ENCODE assay signal across 12 mouse cellular contexts in genomic region chr6:143068181-143068915, GRCm38 (mm10). TPM values are rescaled to one million over a fixed set of nuclear protein-coding genes. Genes with fewer than 3 reads are reported as not detected.
DNase-seq lines count a peak whose midpoint lies in the region; ATAC-seq and TF ChIP-seq lines count a peak whose summit lies in the region.
"Had no signal": no experiment of that assay in that cellular context is flagged by ENCODE, and none has a peak within 500 bp of the region (broad histone marks: within the 10 kb centered on the region; RNA-seq: fewer than 3 reads in every experiment).

No protein-coding gene starts in this region.

- H3K36me3 ChIP-seq in heart, embryonic 16.5 days (ENCODE audit: control insufficient read depth, insufficient read depth): peaks cover 7% of the 10 kb centered on the region
- peaks cover 8% of the 10 kb centered on the region for H3K36me3 ChIP-seq in liver, embryonic 14.5 days (replicated peaks; ENCODE audit: control insufficient read depth, insufficient read depth, low read depth)
- 0 out of 2 replicates have a peak, but pooled peaks cover 1% of the 10 kb centered on the region for H3K36me3 ChIP-seq in midbrain, embryonic 15.5 days (replicated peaks)
- H3K36me3 ChIP-seq in midbrain, postnatal 0 days (ENCODE audit: insufficient read depth, low read length): peaks cover 8% of the 10 kb centered on the region

- 0 out of 2 replicates have a peak, but pooled peaks have one; percentile 45 for ATAC-seq in heart, embryonic 16.5 days (replicated peaks; ENCODE audit: extremely low read depth, insufficient read depth, low FRiP score)
- ATAC-seq in CD4-positive, CD25-positive, alpha-beta regulatory T cell, adult 4 months: peak; percentile 79
- ATAC-seq in liver, embryonic 14.5 days (ENCODE audit: insufficient read depth): peak; percentile 97
- ATAC-seq in midbrain, embryonic 15.5 days (replicated peaks): no peak
- ATAC-seq in midbrain, postnatal 0 days (ENCODE audit: low FRiP score): no peak

- H3K4me1 ChIP-seq in heart, embryonic 16.5 days (ENCODE audit: control insufficient read depth, insufficient read depth, low read length): peaks cover 9% of the 10 kb centered on the region; the same call in 1 of the 2 replicates
- H3K4me1 ChIP-seq in liver, embryonic 14.5 days (replicated peaks; ENCODE audit: control insufficient read depth in 2 of 2, insufficient read depth in 2 of 2, low read length in 1 of 2): peaks cover 23 to 38% of the 10 kb centered on the region in 2 experiments
- peaks cover 8% of the 10 kb centered on the region; the same call in 1 of the 2 replicates for H3K4me1 ChIP-seq in midbrain, embryonic 15.5 days
- no peaks in the 10 kb centered on the region for H3K4me1 ChIP-seq in midbrain, postnatal 0 days (ENCODE audit: insufficient read depth, low read length)
- H3K4me1 ChIP-seq: hindbrain, embryonic 12.5 days had no signal

- no peak overlapping the region for H3K9ac ChIP-seq in heart, embryonic 16.5 days (ENCODE audit: low read length)
- peak overlapping the region; percentile 43 for H3K9ac ChIP-seq in liver, embryonic 14.5 days (replicated peaks)
- no peak overlapping the region for H3K9ac ChIP-seq in midbrain, embryonic 15.5 days
- H3K9ac ChIP-seq in midbrain, postnatal 0 days (replicated peaks; ENCODE audit: low read length, poor library complexity, severe bottlenecking): no peak overlapping the region
- H3K9ac ChIP-seq: hindbrain, embryonic 12.5 days had no signal

- TF ChIP-seq EP300 in liver, embryonic 14.5 days (IDR thresholded peaks at IDR 0.05; ENCODE audit: low read depth): peak; percentile 99

- H3K27ac ChIP-seq in heart, embryonic 16.5 days (ENCODE audit: low read length): no peak overlapping the region
- peak overlapping the region; percentile 80 for H3K27ac ChIP-seq in liver, embryonic 14.5 days
- H3K27ac ChIP-seq in midbrain, embryonic 15.5 days: no peak overlapping the region
- no peak overlapping the region for H3K27ac ChIP-seq in midbrain, postnatal 0 days (ENCODE audit: low read depth, low read length)
- H3K27ac ChIP-seq: hindbrain, embryonic 12.5 days had no signal

- intact Hi-C loops in heart, postnatal 10 days (cut with DNase I): no loop called here

- no peak overlapping the region for H3K4me3 ChIP-seq in heart, embryonic 16.5 days (ENCODE audit: low read length)
- peak overlapping the region in 1 of 2 experiments; percentile 11; a peak in 2 of 4 replicates for H3K4me3 ChIP-seq in liver, embryonic 14.5 days (ENCODE audit: insufficient read depth in 1 of 2, low read depth in 2 of 2, low read length in 2 of 2)
- no peak overlapping the region for H3K4me3 ChIP-seq in midbrain, embryonic 15.5 days
- no peak overlapping the region for H3K4me3 ChIP-seq in midbrain, postnatal 0 days (ENCODE audit: low read depth, low read length)
- H3K4me3 ChIP-seq: hindbrain, embryonic 12.5 days had no signal

- TF ChIP-seq CTCF in liver, embryonic 14.5 days (IDR thresholded peaks at IDR 0.05; ENCODE audit: low read depth): no peak
- TF ChIP-seq CTCF in midbrain, postnatal 0 days (IDR thresholded peaks at IDR 0.05): no peak

- no peaks in the 10 kb centered on the region for H3K27me3 ChIP-seq in heart, embryonic 16.5 days (ENCODE audit: control insufficient read depth, insufficient read depth, low read length)
- no peaks in the 10 kb centered on the region for H3K27me3 ChIP-seq in liver, embryonic 14.5 days (ENCODE audit: control insufficient read depth, insufficient read depth, low read length)
- no peaks in the 10 kb centered on the region for H3K27me3 ChIP-seq in midbrain, embryonic 15.5 days (replicated peaks)
- H3K27me3 ChIP-seq in midbrain, postnatal 0 days (ENCODE audit: insufficient read depth, low read length): no peaks in the 10 kb centered on the region
- H3K27me3 ChIP-seq: hindbrain, embryonic 12.5 days had no signal

- WGBS in heart, embryonic 16.5 days: 51% methylated on average over 9 of the region's 9 CpGs
- WGBS in liver, embryonic 14.5 days (ENCODE audit: insufficient replicate concordance): 23% methylated on average over 9 of the region's 9 CpGs
- WGBS in midbrain, embryonic 15.5 days: 82% methylated on average over 9 of the region's 9 CpGs
- WGBS in midbrain, postnatal 0 days: 83% methylated on average over 9 of the region's 9 CpGs

- no peak overlapping the region for H3K4me2 ChIP-seq in heart, embryonic 16.5 days (ENCODE audit: low read depth, low read length)
- H3K4me2 ChIP-seq in liver, embryonic 14.5 days (ENCODE audit: low read depth): peak overlapping the region; percentile 45
- no peak overlapping the region for H3K4me2 ChIP-seq in midbrain, embryonic 15.5 days
- no peak overlapping the region for H3K4me2 ChIP-seq in midbrain, postnatal 0 days (ENCODE audit: low read depth, low read length, poor library complexity, severe bottlenecking)
- H3K4me2 ChIP-seq: hindbrain, embryonic 12.5 days had no signal

- no peaks in the 10 kb centered on the region for H3K9me3 ChIP-seq in heart, embryonic 16.5 days (replicated peaks; ENCODE audit: control insufficient read depth, low read length)
- no peaks in the 10 kb centered on the region for H3K9me3 ChIP-seq in liver, embryonic 14.5 days (ENCODE audit: control insufficient read depth, low read length)
- H3K9me3 ChIP-seq in midbrain, embryonic 15.5 days: no peaks in the 10 kb centered on the region
- H3K9me3 ChIP-seq in midbrain, postnatal 0 days (ENCODE audit: low read length): no peaks in the 10 kb centered on the region
- H3K9me3 ChIP-seq: hindbrain, embryonic 12.5 days had no signal

- DNase-seq in heart, postnatal 10 days: no peak
- DNase-seq in c-Kit-positive CD71-negative TER-119-negative erythroid progenitor cells, embryonic 14.5 days (ENCODE audit: low read depth): peak; percentile 46
- DNase-seq in liver, embryonic 14.5 days (ENCODE audit: low read depth in 3 of 3, low spot score in 3 of 3): peak; percentile 82 to 87 (median 84)
- no peak for DNase-seq in retina, embryonic 14.5 days (ENCODE audit: low spot score)
- no peak for DNase-seq in midbrain, postnatal 0 days (ENCODE audit: low spot score)
- DNase-seq: adrenal gland, adult 2 months; cerebellum, adult 9-10 months; retina, postnatal 1 day had no signal

RNA-seq across cellular contexts. Expression of gene C2cd5, which starts 31.6 kb away (rescaled TPM):
- 19.9 and 23.7 TPM in 2 replicates for polyA plus RNA-seq in heart, embryonic 16.5 days (2015; fragmentation: Nextera tagmentation; extraction: Ambion mirVana)
- 10 to 100 TPM; 23.9 to 27.0 TPM for total RNA-seq in heart, postnatal 10 days (2021)
- polyA plus RNA-seq in CD4-positive, CD25-positive, alpha-beta regulatory T cell, adult 4 months (2017; shearing (Covaris generic)): 100 to 1,000 TPM in 1 of 2 experiments, 10 to 100 TPM in 1; 68.3 to 103 TPM
- polyA plus RNA-seq in liver, embryonic 14.5 days (2012; rRNA removed): 12.2 and 16.5 TPM in 2 replicates
- polyA plus RNA-seq in liver, embryonic 14.5 days (2014; fragmentation: Nextera tagmentation; extraction: Ambion mirVana): 14.1 and 14.4 TPM in 2 replicates
- polyA plus RNA-seq in midbrain, embryonic 15.5 days (2015; fragmentation: Nextera tagmentation; extraction: Ambion mirVana): 46.5 and 51.4 TPM in 2 replicates
- 41.4 and 44.1 TPM in 2 replicates for total RNA-seq in midbrain, postnatal 0 days (2014; rRNA removed)
- 20.1 and 22.9 TPM in 2 replicates for polyA plus RNA-seq in midbrain, postnatal 0 days (2015; fragmentation: Nextera tagmentation; extraction: Ambion mirVana)

Comparison
In these comparisons a context has a peak if more than half of its experiments do, and no peak if none do; other contexts are left out.
1. ATAC-seq: peak in heart, embryonic 16.5 days (single experiment), CD4-positive, CD25-positive, alpha-beta regulatory T cell, adult 4 months (single experiment) and liver, embryonic 14.5 days (single experiment); none in midbrain, embryonic 15.5 days (single experiment) and midbrain, postnatal 0 days (single experiment).
2. DNase-seq: peak in c-Kit-positive CD71-negative TER-119-negative erythroid progenitor cells, embryonic 14.5 days (single experiment) and liver, embryonic 14.5 days (3 of 3); none in heart, postnatal 10 days (0 of 2), retina, embryonic 14.5 days (single experiment) and midbrain, postnatal 0 days (single experiment).